Mouse (Mus musculus) embryonic facial prominence, embryonic 11.5 days (tissue): ENCODE results near the gene Sdk2. TPM values are rescaled to one million over a fixed set of nuclear protein-coding genes. Genes with fewer than 3 reads are reported as not detected.
A peak's percentile ranks its signal among the peaks of the same experiment; 100 is the strongest.

ENCODE experiments used
- ATAC-seq: fragments of 200-750 bp; cut with Nextera tagmentation; replicated peaks from 2 replicates; pipeline ENCODE4 v1.8.0; 2017; ENCODE audit warnings: low read depth; ENCODE audit not compliant: insufficient number of reproducible peaks, low FRiP score, low TSS enrichment
- DNase-seq: peaks from one replicate; pipeline ENCODE4 v3.0.0-alpha.2; 2015; ENCODE audit warnings: low spot score
- H3K27ac ChIP-seq: fragments of 300-500 bp; sonication (generic); replicated peaks from 2 replicates; pipeline ENCODE4 v1.5.1; 2014; ENCODE audit warnings: mild to moderate bottlenecking, low read depth, low read length, control low read depth
- H3K27me3 ChIP-seq: fragments of 300-500 bp; sonication (generic); 2 replicates; pipeline ENCODE4 v1.6.1; 2014; ENCODE audit warnings: mild to moderate bottlenecking, low read length, moderate library complexity, mixed read lengths; ENCODE audit not compliant: control insufficient read depth, insufficient read depth
- H3K36me3 ChIP-seq: fragments of 300-500 bp; sonication (generic); replicated peaks from 2 replicates; pipeline ENCODE4 v1.6.1; 2014; ENCODE audit warnings: low read depth, mild to moderate bottlenecking, low read length, moderate library complexity, mixed read lengths; ENCODE audit not compliant: control insufficient read depth, insufficient read depth
- H3K4me1 ChIP-seq: fragments of 300-500 bp; sonication (generic); 2 replicates; pipeline ENCODE4 v1.6.1; 2014; ENCODE audit warnings: low read length, mixed read lengths; ENCODE audit not compliant: control insufficient read depth, insufficient read depth
- H3K4me2 ChIP-seq: fragments of 300-500 bp; sonication (generic); 2 replicates; pipeline ENCODE4 v1.6.1; 2014; ENCODE audit warnings: low read depth, mild to moderate bottlenecking, control low read depth, low read length, moderate library complexity
- H3K4me3 ChIP-seq: fragments of 300-500 bp; sonication (generic); 2 replicates; pipeline ENCODE4 v1.5.1; 2014; ENCODE audit warnings: low read depth, low read length, control low read depth
- H3K9ac ChIP-seq: fragments of 300-500 bp; sonication (generic); replicated peaks from 2 replicates; pipeline ENCODE4 v1.6.1; 2014; ENCODE audit warnings: mild to moderate bottlenecking, control low read depth, low read length
- H3K9me3 ChIP-seq: fragments of 300-500 bp; sonication (generic); replicated peaks from 2 replicates; pipeline ENCODE4 v1.6.1; 2016; ENCODE audit warnings: mild to moderate bottlenecking, low read length, inconsistent platforms, mixed read lengths; ENCODE audit not compliant: control insufficient read depth
- WGBS: fragments of 180-500 bp; shearing (Covaris S2); extraction: QIAGEN DNeasy Blood & Tissue Kit; methylation state at CpG from one replicate; pipeline ENCODE4 v1.1.7; 2014; 5-methylcytosine and 5-hydroxymethylcytosine counted together
- polyA plus RNA-seq: library from polyadenylated mRNA; unstranded; fragments of >200 nt; fragmentation: Nextera tagmentation; extraction: Ambion mirVana; gene quantifications from 2 replicates; pipeline ENCODE4 v1.2.1, GENCODE M21; 2014

Gene Sdk2
- polyA plus RNA-seq, 1 experiment from 2014 or later, result 0.88 TPM

DNA sequence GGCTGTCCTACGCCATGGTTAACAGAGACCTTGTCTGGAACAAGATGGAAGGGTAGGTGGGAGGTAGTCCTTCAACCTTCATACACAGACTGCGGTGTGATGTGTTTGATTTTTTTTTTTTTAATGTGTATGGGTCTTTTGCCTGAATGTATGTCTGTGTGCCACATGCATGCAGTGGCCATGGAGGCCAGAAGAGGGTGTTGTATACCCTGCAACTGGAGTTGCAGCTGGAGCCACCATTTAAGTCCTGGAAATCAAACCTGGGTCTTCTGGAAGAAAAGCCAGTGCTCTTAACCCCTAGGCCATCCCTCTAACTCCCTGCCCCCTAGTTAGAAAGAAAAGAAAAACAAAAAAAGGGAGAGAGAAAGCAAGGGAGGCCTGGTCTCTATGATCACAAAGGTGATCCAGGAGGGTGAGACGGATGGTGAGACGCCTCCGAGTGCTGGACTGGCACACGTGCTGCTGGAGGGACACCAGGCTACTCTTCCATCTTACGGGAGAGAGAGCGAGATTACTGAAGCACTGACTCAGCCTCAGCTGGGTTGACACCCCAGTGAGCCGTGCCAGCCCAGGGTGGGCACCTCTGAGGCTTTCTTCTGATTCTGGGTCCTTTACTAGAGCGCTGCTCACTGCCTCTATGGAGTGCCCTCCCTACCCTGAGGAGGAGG, 334.8 kb downstream of the Sdk2 start:
- peaks cover 22% of the 10 kb centered on the region for H3K4me1 ChIP-seq
- no peaks in the 10 kb centered on the region for H3K27me3 ChIP-seq
- DNase-seq, result no peak
- no peak for ATAC-seq
- H3K27ac ChIP-seq, result no peak overlapping the region
- no peak overlapping the region for H3K4me3 ChIP-seq
- no peak overlapping the region for H3K4me2 ChIP-seq
- H3K36me3 ChIP-seq, result peaks cover 19% of the 10 kb centered on the region
- 88% methylated on average over 10 of the region's 10 CpGs for WGBS
- H3K9ac ChIP-seq, result no peak overlapping the region
- no peaks in the 10 kb centered on the region for H3K9me3 ChIP-seq

DNA sequence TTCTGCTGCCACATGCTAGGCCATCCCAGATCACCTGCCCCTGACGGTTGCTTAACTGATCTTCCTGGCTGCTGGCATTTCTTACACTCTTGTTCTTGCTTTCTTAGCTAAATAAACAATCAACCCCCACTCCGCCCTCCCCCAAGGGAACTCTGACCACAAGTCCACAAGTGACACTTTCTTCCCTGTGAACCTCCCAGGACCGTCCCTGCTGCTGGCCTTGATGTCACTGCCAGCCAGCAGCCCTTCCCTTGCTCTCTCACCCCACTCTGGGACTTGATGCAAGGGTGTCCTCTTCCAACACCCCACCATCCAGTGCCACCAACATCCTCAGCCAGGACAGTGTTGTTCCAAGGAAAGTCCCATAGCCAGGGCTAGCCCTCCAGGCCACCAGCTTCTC, 336.0 kb downstream of the Sdk2 start:
- no peak for DNase-seq
- Histone ChIP-seq H3K27ac (no peak overlapping the region), H3K9me3 (no peaks in the 10 kb centered on the region), H3K4me2 (no peak overlapping the region), H3K9ac (no peak overlapping the region), H3K36me3 (peaks cover 19% of the 10 kb centered on the region), H3K4me1 (peaks cover 26% of the 10 kb centered on the region), H3K4me3 (no peak overlapping the region), H3K27me3 (no peaks in the 10 kb centered on the region)
- WGBS, result 59% methylated on average over 3 of the region's 3 CpGs
- no peak for ATAC-seq

DNA sequence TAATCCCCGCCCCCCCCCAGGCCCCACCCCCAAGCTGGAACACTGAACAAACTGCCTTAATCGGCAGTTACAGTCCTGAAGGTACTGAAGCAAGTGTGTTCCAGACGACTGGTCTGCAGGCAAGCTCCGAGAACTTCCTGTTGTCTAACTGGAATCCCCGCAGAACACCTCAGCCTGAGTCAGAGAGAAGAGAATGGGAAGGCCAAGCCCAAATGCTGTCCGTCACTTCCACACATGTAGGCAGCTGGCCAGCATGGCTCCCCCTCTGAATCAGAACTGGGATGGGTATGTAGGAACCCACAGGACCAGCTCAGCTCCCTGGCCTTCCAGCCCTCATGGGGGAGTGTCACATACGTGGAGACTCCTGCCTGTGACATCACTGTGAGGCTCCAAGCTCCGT, 336.9 kb downstream of the Sdk2 start:
- WGBS, result 42% methylated on average over 8 of the region's 8 CpGs
- H3K4me2 ChIP-seq, result no peak overlapping the region
- DNase-seq, result no peak
- H3K27ac ChIP-seq, result no peak overlapping the region
- H3K4me3 ChIP-seq, result no peak overlapping the region
- no peak for ATAC-seq
- no peak overlapping the region for H3K9ac ChIP-seq
- peaks cover 19% of the 10 kb centered on the region for H3K36me3 ChIP-seq
- H3K27me3 ChIP-seq, result no peaks in the 10 kb centered on the region
- no peaks in the 10 kb centered on the region for H3K9me3 ChIP-seq
- peaks cover 19% of the 10 kb centered on the region for H3K4me1 ChIP-seq

DNA sequence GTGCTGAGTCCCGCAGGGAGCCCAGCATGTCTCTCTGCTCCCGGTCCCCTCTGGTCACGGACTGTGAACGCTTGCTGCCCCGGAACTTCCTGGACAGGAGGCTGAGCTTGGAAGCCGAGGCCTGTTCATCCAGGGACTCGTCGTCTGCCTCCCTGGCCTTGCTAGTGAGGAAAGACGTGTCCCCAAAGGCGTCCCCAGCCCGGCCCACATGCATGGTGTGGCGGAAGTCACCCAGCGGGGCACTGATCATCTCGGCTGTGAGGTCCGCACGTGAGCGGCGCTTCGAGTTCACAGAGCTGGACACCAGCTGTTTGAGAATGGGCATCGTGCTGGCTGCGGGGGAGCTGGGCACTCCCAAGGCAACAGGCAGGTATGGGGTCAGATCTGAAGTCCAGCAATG, 337.6 kb downstream of the Sdk2 start:
- H3K36me3 ChIP-seq, result peaks cover 19% of the 10 kb centered on the region
- H3K9me3 ChIP-seq, result no peaks in the 10 kb centered on the region
- H3K27ac ChIP-seq, result no peak overlapping the region
- H3K27me3 ChIP-seq, result no peaks in the 10 kb centered on the region
- H3K4me3 ChIP-seq, result no peak overlapping the region
- WGBS, result 77% methylated on average over 21 of the region's 21 CpGs
- no peak for DNase-seq
- H3K4me2 ChIP-seq, result no peak overlapping the region
- H3K9ac ChIP-seq, result no peak overlapping the region
- ATAC-seq, result no peak
- peaks cover 19% of the 10 kb centered on the region for H3K4me1 ChIP-seq

DNA sequence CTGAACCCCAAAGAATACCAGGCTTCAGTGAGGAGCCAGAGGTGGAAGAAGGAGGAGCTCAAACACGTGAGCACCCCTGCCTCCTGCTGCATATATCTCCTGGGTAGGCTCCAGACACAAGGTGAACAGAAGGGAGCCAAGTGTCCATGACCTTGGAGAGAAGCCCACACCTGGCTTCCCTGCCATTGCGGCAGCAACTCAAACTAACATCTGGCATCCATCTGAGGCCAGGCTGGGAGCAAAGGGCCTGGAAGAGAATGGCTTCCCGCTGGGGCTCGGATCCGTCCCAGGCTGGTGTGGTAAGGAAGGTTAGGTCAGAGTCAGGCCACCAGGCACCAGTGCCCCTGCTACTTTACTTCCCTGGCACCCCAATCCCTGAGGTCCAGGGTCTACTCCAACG, 338.9 kb downstream of the Sdk2 start:
- no peak for ATAC-seq
- H3K27ac ChIP-seq, result no peak overlapping the region
- no peaks in the 10 kb centered on the region for H3K9me3 ChIP-seq
- H3K27me3 ChIP-seq, result no peaks in the 10 kb centered on the region
- H3K36me3 ChIP-seq, result peaks cover 19% of the 10 kb centered on the region
- no peak overlapping the region for H3K4me3 ChIP-seq
- H3K4me1 ChIP-seq, result peaks cover 17% of the 10 kb centered on the region
- no peak overlapping the region for H3K4me2 ChIP-seq
- H3K9ac ChIP-seq, result no peak overlapping the region
- 32% methylated on average over 6 of the region's 6 CpGs for WGBS
- DNase-seq, result peak; percentile 60

DNA sequence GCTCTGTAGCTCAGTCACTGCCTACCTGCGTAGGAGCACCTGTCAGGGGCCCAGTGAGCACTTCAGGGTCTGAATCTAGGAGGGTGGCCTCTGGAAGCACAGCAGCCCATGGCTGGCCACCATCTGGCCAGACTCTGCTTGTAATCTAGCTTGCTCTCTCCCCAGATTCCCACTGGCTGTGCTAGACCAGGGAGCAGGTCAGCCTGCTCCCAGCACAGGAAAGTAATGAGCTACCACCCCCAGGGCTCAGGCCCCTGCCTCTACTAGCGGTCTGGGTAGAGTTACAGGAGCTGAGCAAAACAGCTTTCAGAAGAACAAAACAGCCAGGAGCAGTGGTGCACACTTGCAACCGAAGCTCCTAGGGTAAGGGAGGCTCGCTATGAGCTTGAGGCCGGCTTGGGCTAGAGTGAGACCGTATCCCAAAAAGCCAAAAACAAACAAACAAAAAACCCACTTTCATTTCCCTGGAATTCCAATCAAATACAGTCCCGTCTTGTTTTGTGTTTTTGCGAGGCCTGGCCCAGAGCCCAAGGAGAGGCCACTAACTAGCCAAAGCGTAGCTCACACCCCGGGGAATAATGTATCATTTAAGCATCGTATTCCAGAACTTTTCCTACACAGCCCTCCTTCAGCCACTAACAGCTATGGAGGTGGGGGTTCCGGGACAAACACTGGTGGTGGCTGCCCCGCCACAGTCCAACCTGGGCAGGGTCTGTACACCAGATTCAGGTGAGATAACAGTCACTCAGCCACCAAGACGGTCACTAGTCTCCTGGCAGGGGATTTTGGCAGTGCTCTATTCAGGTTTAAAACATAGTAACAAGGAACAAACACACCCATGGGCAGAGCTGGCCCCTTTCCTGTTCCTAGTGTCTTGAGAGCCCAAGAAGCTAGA, 339.6 kb downstream of the Sdk2 start:
- no peak for ATAC-seq
- Histone ChIP-seq H3K9me3 (no peaks in the 10 kb centered on the region), H3K27ac (no peak overlapping the region), H3K36me3 (peaks cover 19% of the 10 kb centered on the region), H3K4me3 (no peak overlapping the region), H3K9ac (no peak overlapping the region), H3K4me1 (peaks cover 17% of the 10 kb centered on the region), H3K27me3 (no peaks in the 10 kb centered on the region), H3K4me2 (no peak overlapping the region)
- 68% methylated on average over 14 of the region's 14 CpGs for WGBS
- DNase-seq, result peak; percentile 32
